Mouse (Mus musculus) fibroblast of lung, adult 2 months (primary cell): ENCODE measurements around the gene Gng2.

Experiments
- DNase-seq: peaks from one replicate; pipeline ENCODE4 v3.0.0-alpha.2; 2011; ENCODE audit warnings: low read depth

Gene Gng2

GRCm38 (mm10) chr14:19858808-19859776, 118.3 kb downstream of the Gng2 start:
- DNase-seq, result no peak

- no peak for DNase-seq
Measured at GRCm38 (mm10) chr14:19858279-19858678, 119.1 kb downstream of the Gng2 start.

- DNase-seq, result no peak
Measured at GRCm38 (mm10) chr14:19853471-19853870, 124.0 kb downstream of the Gng2 start.

- no peak for DNase-seq
Measured at GRCm38 (mm10) chr14:19839600-19840332, 137.7 kb downstream of the Gng2 start.

GRCm38 (mm10) chr14:19836289-19836688, 141.1 kb downstream of the Gng2 start:
- no peak for DNase-seq

GRCm38 (mm10) chr14:19825481-19825880, 151.9 kb downstream of the Gng2 start:
- no peak for DNase-seq

GRCm38 (mm10) chr14:19823321-19824142, 153.9 kb downstream of the Gng2 start, which contains the start of gene Rtraf:
Rtraf (minus strand) TSS chr14:19823824.
- DNase-seq, result peak; percentile 84
